Mouse (Mus musculus): Measurements from ENCODE around the gene Apaf1. TPM values are rescaled to one million over a fixed set of nuclear protein-coding genes. Genes with fewer than 3 reads are reported as not detected.
A peak's percentile ranks its signal among the peaks of the same experiment; 100 is the strongest.

Apaf1 gene
- polyA plus RNA-seq, 1 experiment from 2014 or later, result 19.7 TPM

DNA sequence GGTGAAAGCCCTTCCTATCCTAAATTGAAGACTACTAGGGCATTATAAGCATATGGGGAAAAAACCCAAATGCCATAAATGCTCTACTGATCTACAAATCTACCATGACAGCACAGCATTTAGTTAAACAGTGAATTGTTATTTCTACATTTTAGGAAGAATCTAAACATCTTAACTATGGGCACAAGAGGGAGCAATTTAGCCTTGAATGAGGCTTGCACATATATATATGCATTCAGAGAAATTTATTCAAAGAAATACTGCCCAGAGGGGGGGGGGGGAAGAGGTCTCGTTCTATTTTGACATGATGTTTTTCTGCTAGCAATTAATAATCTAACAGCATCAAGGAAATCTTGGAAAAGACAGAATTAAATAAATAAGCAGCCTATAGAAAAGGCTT, 10.8 kb downstream of the Apaf1 start:
- ATAC-seq (ENCODE audit: low FRiP score, low read depth), result no peak
- WGBS, result 35% methylated on average over 1 of the region's 1 CpGs
- Histone ChIP-seq H3K36me3 (peaks cover 18% of the 10 kb centered on the region), H3K27ac (replicated peaks) (no peak overlapping the region), H3K4me1 (replicated peaks) (no peaks in the 10 kb centered on the region), H3K4me3 (no peak overlapping the region), H3K9ac (no peak overlapping the region), H3K9me3 (no peaks in the 10 kb centered on the region), H3K4me2 (no peak overlapping the region), H3K27me3 (no peaks in the 10 kb centered on the region)

DNA sequence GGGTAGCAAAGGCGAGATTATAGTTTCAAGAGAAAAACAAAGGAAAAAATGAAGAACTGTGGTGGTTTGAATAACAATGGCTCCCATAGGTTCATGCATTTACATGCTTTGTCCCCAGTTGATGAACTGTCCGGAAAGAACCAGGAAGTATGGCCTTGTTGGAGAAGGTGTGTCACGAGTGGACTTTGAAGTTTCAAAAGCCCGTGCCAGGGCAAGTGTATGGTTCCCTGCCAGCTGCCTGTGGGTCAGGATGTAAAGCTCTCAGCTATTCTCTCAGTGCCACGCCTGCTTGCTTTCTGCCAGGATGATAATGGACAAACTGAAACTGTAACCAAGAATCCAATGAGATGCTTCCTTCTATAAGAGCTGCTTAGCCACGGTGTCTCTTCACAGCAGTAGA, 20.2 kb downstream of the Apaf1 start:
- 92% methylated on average over 6 of the region's 6 CpGs for WGBS

DNA sequence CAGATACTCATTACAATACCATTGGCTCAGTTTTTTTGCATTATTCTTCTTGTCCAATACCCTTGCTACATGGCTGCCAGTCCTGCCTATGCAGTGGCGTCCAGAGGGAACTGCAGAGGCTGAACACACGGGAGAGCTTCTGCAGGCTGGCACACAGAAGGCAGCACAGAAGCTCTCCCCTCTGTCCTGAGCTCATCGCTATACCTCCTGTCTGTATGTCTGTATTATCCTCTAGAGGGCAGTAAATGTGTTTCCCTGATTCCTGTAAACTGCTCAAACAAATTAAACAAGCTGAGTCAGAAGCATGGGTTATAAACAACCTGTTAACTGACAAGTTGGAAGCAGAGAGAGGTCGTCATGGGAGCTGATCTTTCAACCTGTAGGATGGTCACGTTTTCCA, 21.8 kb downstream of the Apaf1 start:
- Histone ChIP-seq H3K27me3 (no peaks in the 10 kb centered on the region), H3K27ac (replicated peaks) (no peak overlapping the region), H3K9ac (no peak overlapping the region), H3K4me3 (no peak overlapping the region), H3K36me3 (peaks cover 30% of the 10 kb centered on the region), H3K9me3 (no peaks in the 10 kb centered on the region), H3K4me1 (replicated peaks) (no peaks in the 10 kb centered on the region), H3K4me2 (no peak overlapping the region)
- WGBS, result 32% methylated on average over 5 of the region's 5 CpGs
- no peak for ATAC-seq (ENCODE audit: low FRiP score, low read depth)

More for the DNA sequence above, 20.2 kb downstream of the Apaf1 start:
- Histone ChIP-seq H3K4me1 (replicated peaks) (no peaks in the 10 kb centered on the region), H3K9ac (no peak overlapping the region), H3K4me3 (no peak overlapping the region), H3K9me3 (no peaks in the 10 kb centered on the region), H3K36me3 (peaks cover 37% of the 10 kb centered on the region), H3K27ac (replicated peaks) (no peak overlapping the region), H3K4me2 (no peak overlapping the region), H3K27me3 (no peaks in the 10 kb centered on the region)
- no peak for ATAC-seq (ENCODE audit: low FRiP score, low read depth)

DNA sequence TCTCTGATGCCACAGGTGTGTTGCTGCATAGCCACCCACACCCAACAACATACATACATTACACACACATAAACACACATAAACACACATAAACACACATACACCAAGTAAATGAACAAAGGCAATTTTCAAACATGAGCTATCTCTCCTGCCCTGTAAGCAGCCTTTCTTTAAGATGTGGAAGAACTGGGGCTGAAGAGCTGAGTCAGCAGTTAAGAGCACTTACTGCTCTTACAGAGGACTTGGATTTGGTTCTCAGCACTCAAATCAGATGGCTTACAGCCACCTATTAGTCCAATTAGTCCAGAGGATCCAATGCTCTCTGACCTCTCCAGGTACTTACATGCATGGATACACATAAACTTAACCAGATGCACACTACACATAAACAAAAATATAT, 29.8 kb downstream of the Apaf1 start:
- no peaks in the 10 kb centered on the region for H3K4me1 ChIP-seq (replicated peaks)
- H3K4me3 ChIP-seq, result no peak overlapping the region
- no peaks in the 10 kb centered on the region for H3K9me3 ChIP-seq
- H3K36me3 ChIP-seq, result peaks cover 53% of the 10 kb centered on the region
- H3K27ac ChIP-seq (replicated peaks), result no peak overlapping the region
- no peaks in the 10 kb centered on the region for H3K27me3 ChIP-seq
- no peak overlapping the region for H3K9ac ChIP-seq
- ATAC-seq (ENCODE audit: low FRiP score, low read depth), result no peak
- H3K4me2 ChIP-seq, result no peak overlapping the region

DNA sequence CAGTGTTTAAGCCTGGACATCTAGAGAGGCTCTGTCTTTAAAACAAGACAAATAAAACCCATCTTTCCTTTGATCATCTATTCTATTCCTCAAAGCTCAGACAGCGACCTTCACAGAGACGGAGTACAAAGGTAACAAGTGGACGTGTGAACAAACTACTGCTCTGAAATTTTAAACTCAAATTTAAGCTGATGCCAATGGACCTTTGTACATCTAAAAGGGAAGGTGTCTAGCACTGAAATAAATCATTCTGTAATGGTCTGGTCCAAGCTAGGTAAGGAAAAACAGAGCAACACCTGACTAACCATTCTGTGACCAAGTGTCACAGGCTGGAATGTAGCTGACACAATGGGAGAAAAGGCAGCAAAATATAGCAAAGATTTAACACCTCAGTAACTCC, 31.4 kb downstream of the Apaf1 start:
- Histone ChIP-seq H3K9me3 (no peaks in the 10 kb centered on the region), H3K4me1 (replicated peaks) (no peaks in the 10 kb centered on the region), H3K36me3 (peaks cover 55% of the 10 kb centered on the region), H3K27me3 (no peaks in the 10 kb centered on the region), H3K27ac (replicated peaks) (no peak overlapping the region), H3K4me2 (no peak overlapping the region), H3K4me3 (no peak overlapping the region), H3K9ac (no peak overlapping the region)
- no peak for ATAC-seq (ENCODE audit: low FRiP score, low read depth)
- WGBS, result 94% methylated on average over 3 of the region's 3 CpGs

DNA sequence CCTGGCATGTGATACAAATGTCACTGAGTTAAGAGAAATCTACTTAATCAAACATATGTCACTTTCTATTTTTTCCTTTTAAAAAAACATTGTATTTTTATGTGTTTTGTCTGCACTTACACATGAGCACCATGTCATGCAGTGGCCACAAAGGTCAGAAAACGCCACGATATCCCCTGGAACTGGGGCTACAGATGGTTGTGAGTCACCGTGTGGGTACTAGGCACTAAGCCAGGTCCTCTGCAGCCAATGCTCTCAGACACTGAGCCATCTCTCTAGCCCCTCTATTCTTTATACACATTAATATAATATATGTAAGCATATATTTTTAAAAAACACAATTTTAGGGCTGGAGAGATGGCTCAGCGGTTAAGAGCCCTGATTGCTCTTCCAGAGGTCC, 32.9 kb downstream of the Apaf1 start:
- no peak for ATAC-seq (ENCODE audit: low FRiP score, low read depth)
- no peaks in the 10 kb centered on the region for H3K4me1 ChIP-seq (replicated peaks)
- H3K4me3 ChIP-seq, result no peak overlapping the region
- no peak overlapping the region for H3K27ac ChIP-seq (replicated peaks)
- no peaks in the 10 kb centered on the region for H3K27me3 ChIP-seq
- peaks cover 50% of the 10 kb centered on the region for H3K36me3 ChIP-seq
- H3K4me2 ChIP-seq, result no peak overlapping the region
- 89% methylated on average over 4 of the region's 4 CpGs for whole genome bisulfite sequencing
- H3K9me3 ChIP-seq, result no peaks in the 10 kb centered on the region
- no peak overlapping the region for H3K9ac ChIP-seq

DNA sequence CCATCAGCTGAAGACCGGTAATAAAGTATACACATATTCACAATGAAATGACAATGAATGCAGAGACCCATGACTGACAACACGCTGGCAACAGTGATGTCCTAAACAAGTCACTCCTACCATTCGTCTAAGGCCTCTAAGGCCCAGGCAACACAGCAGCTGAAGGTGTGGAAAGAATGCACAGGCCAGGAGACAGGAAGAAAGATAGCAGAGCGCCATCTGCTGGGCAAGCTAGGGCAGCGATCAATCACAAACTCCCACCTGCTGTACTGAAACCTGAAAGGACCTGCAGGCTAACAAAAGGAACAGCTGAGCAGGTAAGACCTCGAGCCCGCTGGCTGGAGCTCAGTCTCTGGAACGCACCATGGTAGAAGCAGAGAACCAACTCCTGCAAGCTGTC, 48.6 kb downstream of the Apaf1 start:
- Histone ChIP-seq H3K27me3 (no peaks in the 10 kb centered on the region), H3K9ac (no peak overlapping the region), H3K27ac (replicated peaks) (no peak overlapping the region), H3K4me3 (no peak overlapping the region), H3K4me2 (no peak overlapping the region), H3K9me3 (no peaks in the 10 kb centered on the region), H3K36me3 (peaks cover 17% of the 10 kb centered on the region; the same call in 1 of the 2 replicates), H3K4me1 (replicated peaks) (no peaks in the 10 kb centered on the region; the same call in 1 of the 2 replicates)
- WGBS, result 19% methylated on average over 8 of the region's 8 CpGs
- peak; percentile 79 for ATAC-seq (ENCODE audit: low FRiP score, low read depth)

DNA sequence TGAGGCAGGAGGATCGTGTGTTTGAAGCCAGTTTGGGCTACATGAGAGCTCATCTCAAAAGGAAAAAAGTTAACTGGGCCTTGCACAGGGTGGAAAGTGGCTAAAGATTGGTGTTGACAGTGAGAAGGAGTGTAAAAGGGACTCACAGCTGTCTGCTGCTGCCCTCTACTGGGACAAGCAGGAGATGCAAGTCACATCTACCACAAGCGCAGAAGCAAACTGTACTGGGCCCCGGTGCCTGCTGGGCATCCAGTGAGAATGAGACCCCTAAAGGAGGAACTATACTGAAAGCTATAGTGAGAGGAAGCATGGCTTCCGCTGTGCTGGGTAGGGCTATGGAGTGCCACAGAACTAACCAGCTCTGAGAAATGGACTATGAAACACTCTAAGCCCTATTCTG, 50.2 kb downstream of the Apaf1 start:
- no peaks in the 10 kb centered on the region for H3K27me3 ChIP-seq
- no peak overlapping the region for H3K27ac ChIP-seq (replicated peaks)
- peaks cover 15% of the 10 kb centered on the region; the same call in 1 of the 2 replicates for H3K36me3 ChIP-seq
- H3K9ac ChIP-seq, result no peak overlapping the region
- WGBS, result 13% methylated on average over 4 of the region's 4 CpGs
- peak; percentile 75; the same call in 1 of the 2 replicates for ATAC-seq (ENCODE audit: low FRiP score, low read depth)
- H3K4me2 ChIP-seq, result no peak overlapping the region
- no peaks in the 10 kb centered on the region; the same call in 1 of the 2 replicates for H3K4me1 ChIP-seq (replicated peaks)
- no peak overlapping the region for H3K4me3 ChIP-seq
- no peaks in the 10 kb centered on the region for H3K9me3 ChIP-seq

DNA sequence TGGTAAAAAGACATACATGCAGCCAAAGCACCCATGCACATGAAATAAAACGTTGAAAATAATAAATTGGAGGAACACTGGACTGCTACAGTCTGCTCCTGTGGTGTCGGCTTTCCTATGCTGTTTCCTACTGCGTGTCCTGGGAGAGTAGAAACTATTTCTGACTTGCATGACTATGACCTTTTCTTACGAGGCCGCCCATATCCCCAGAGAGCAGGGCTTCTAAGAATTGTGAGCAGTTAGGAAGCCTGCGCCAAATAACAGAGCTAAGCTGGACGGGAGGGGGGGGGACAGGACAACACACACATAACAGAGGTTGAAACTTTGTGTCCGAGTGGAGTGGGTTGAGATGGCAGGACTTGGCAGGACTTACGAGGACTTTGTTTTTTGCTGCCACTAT, 51.4 kb downstream of the Apaf1 start:
- Histone ChIP-seq H3K27ac (replicated peaks) (no peak overlapping the region), H3K4me1 (replicated peaks) (no peaks in the 10 kb centered on the region; the same call in 1 of the 2 replicates), H3K36me3 (peaks cover 8% of the 10 kb centered on the region; the same call in 1 of the 2 replicates), H3K27me3 (no peaks in the 10 kb centered on the region), H3K9ac (no peak overlapping the region), H3K9me3 (no peaks in the 10 kb centered on the region), H3K4me2 (no peak overlapping the region), H3K4me3 (no peak overlapping the region)
- ATAC-seq (ENCODE audit: low FRiP score, low read depth), result no peak
- WGBS, result 88% methylated on average over 9 of the region's 9 CpGs

DNA sequence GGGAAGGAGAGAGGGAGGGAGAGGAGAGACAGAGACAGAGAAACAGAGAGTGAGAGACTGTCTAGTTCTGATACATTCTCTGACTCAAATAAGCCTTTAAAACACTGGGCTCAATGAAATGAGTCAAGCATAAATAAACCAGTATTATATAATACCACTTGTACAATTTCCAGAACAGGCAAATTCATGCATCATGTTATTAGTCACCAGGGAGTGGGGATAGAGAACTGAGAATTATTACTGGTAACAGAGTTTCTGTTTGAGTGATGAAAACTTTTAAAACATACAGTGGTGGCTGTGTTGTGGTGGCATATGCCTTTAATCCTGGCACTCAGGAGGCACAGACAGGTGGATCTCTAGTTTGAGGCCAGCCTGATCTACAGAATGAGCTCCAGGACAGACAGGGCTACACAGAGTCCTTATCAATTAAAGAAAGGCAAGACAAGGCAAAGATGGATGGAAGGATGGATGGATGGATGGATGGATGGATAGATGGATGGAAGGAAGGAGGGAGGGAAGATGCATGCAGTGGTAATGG, 53.5 kb downstream of the Apaf1 start:
- no peak for ATAC-seq (ENCODE audit: low FRiP score, low read depth)

DNA sequence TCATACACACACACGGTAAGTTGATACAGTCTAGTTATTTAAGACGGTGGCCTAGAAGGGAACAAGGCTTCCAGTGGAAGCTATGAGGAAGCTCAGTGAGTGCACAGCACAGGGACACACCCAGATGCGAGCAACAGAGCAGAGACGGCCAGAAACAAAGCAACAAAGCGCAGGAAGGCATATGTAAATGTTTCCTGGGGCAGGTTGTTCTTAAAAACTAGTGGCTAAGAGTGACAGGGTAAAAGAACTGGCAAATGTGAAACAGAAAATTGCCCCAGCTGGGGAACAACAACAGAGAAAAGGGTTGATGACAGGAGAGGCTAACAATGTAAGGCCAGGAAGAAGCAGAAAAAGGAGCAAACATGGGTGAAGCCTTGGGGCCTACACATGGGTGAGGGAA, 54.6 kb downstream of the Apaf1 start:
- H3K36me3 ChIP-seq, result peaks cover 8% of the 10 kb centered on the region; the same call in 1 of the 2 replicates
- no peak overlapping the region for H3K4me2 ChIP-seq
- no peak overlapping the region for H3K4me3 ChIP-seq
- ATAC-seq (ENCODE audit: low FRiP score, low read depth), result no peak
- H3K27me3 ChIP-seq, result no peaks in the 10 kb centered on the region
- H3K9ac ChIP-seq, result no peak overlapping the region
- WGBS, result 82% methylated on average over 5 of the region's 5 CpGs
- no peak overlapping the region for H3K27ac ChIP-seq (replicated peaks)
- no peaks in the 10 kb centered on the region for H3K4me1 ChIP-seq (replicated peaks)
- H3K9me3 ChIP-seq, result no peaks in the 10 kb centered on the region

More for the DNA sequence above, 53.5 kb downstream of the Apaf1 start:
- no peaks in the 10 kb centered on the region for H3K27me3 ChIP-seq
- H3K9me3 ChIP-seq, result no peaks in the 10 kb centered on the region
- H3K4me2 ChIP-seq, result no peak overlapping the region
- H3K4me1 ChIP-seq (replicated peaks), result no peaks in the 10 kb centered on the region; the same call in 1 of the 2 replicates
- no peak overlapping the region for H3K9ac ChIP-seq
- H3K27ac ChIP-seq (replicated peaks), result no peak overlapping the region
- H3K4me3 ChIP-seq, result no peak overlapping the region
- H3K36me3 ChIP-seq, result peaks cover 8% of the 10 kb centered on the region; the same call in 1 of the 2 replicates

DNA sequence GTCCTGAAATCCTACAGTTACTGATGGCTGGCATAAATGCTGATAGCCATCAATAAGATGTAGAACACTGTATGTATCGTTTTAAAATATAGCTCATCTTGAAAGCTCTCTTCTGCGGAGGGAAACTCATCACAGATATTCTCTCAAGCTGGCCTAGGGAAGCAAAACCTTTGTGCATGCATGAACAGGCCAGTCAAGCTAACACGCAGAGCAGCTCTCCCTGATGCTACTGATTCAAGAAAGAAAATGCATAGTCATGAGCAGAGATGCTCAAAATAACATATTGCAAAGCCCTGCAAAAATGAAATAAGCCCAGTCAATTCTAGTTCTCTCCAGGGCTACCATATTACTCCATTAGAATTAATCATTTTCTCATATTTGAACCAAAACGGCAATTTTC, 55.1 kb downstream of the Apaf1 start:
- no peaks in the 10 kb centered on the region for H3K4me1 ChIP-seq (replicated peaks)
- no peaks in the 10 kb centered on the region for H3K27me3 ChIP-seq
- H3K9ac ChIP-seq, result no peak overlapping the region
- H3K27ac ChIP-seq (replicated peaks), result no peak overlapping the region
- ATAC-seq (ENCODE audit: low FRiP score, low read depth), result no peak
- no peak overlapping the region for H3K4me2 ChIP-seq
- 93% methylated on average over 4 of the region's 4 CpGs for WGBS
- peaks cover 8% of the 10 kb centered on the region; the same call in 1 of the 2 replicates for H3K36me3 ChIP-seq
- H3K4me3 ChIP-seq, result no peak overlapping the region
- no peaks in the 10 kb centered on the region for H3K9me3 ChIP-seq
